ENCODE assay signal across 8 mouse cellular contexts in genomic region chr2:20547686-20548624, GRCm38 (mm10).
DNase-seq lines count a peak whose midpoint lies in the region; ATAC-seq lines count a peak whose summit lies in the region.

No protein-coding gene starts in this region.

- peak overlapping the region; percentile 60; the same call in 1 of the 2 replicates for H3K27ac ChIP-seq in embryonic facial prominence, embryonic 13.5 days
- peak overlapping the region; percentile 80 for H3K27ac ChIP-seq in kidney, embryonic 15.5 days

- H3K4me3 ChIP-seq in embryonic facial prominence, embryonic 13.5 days: peak overlapping the region; percentile 30
- peak overlapping the region; percentile 33 for H3K4me3 ChIP-seq in kidney, embryonic 15.5 days (replicated peaks)

- H3K27me3 ChIP-seq in embryonic facial prominence, embryonic 13.5 days: no peaks in the 10 kb centered on the region
- H3K27me3 ChIP-seq in kidney, embryonic 15.5 days: no peaks in the 10 kb centered on the region

- H3K4me2 ChIP-seq in embryonic facial prominence, embryonic 13.5 days: peak overlapping the region; percentile 57
- H3K4me2 ChIP-seq in kidney, embryonic 15.5 days: peak overlapping the region; percentile 53

- peak overlapping the region; percentile 46; the same call in 1 of the 2 replicates for H3K9ac ChIP-seq in embryonic facial prominence, embryonic 13.5 days
- H3K9ac ChIP-seq in kidney, embryonic 15.5 days: 0 out of 2 replicates have a peak overlapping the region, but pooled peaks have one; percentile 8

- peak; percentile 77 for DNase-seq in R1 (ENCODE audit: low read depth, low spot score)
- peak; percentile 26 for DNase-seq in mesoderm, embryonic 11.5 days (ENCODE audit: low read depth, low spot score)
- DNase-seq in urinary bladder, postnatal 36 days (ENCODE audit: low spot score in 2 of 2): no peak
- DNase-seq in MN1 (ENCODE audit: low spot score): no peak
- no peak for DNase-seq in adrenal gland, postnatal 14 days
- no peak for DNase-seq in frontal cortex, postnatal 25 days (ENCODE audit: low spot score in 2 of 2)

- peak; percentile 48; the same call in 1 of the 2 replicates for ATAC-seq in embryonic facial prominence, embryonic 13.5 days (ENCODE audit: insufficient number of reproducible peaks, insufficient read depth, low FRiP score, low TSS enrichment, low read depth)
- ATAC-seq in kidney, embryonic 15.5 days (replicated peaks; ENCODE audit: low FRiP score): peak; percentile 67

- 24% methylated on average over 18 of the region's 18 CpGs for whole genome bisulfite sequencing in embryonic facial prominence, embryonic 13.5 days
- WGBS in kidney, embryonic 15.5 days: 35% methylated on average over 18 of the region's 18 CpGs

- no peaks in the 10 kb centered on the region for H3K36me3 ChIP-seq in embryonic facial prominence, embryonic 13.5 days
- H3K36me3 ChIP-seq in kidney, embryonic 15.5 days: peaks cover 15% of the 10 kb centered on the region; the same call in 1 of the 2 replicates

- H3K9me3 ChIP-seq in embryonic facial prominence, embryonic 13.5 days: no peaks in the 10 kb centered on the region
- H3K9me3 ChIP-seq in kidney, embryonic 15.5 days (replicated peaks): no peaks in the 10 kb centered on the region

- peaks cover 30% of the 10 kb centered on the region for H3K4me1 ChIP-seq in embryonic facial prominence, embryonic 13.5 days
- peaks cover 39% of the 10 kb centered on the region for H3K4me1 ChIP-seq in kidney, embryonic 15.5 days

Comparison
In these comparisons a context has a peak if more than half of its experiments do, and no peak if none do; other contexts are left out.
1. DNase-seq: peak in R1 (single experiment) and mesoderm, embryonic 11.5 days (single experiment); none in urinary bladder, postnatal 36 days (0 of 2), MN1 (single experiment), adrenal gland, postnatal 14 days (single experiment) and frontal cortex, postnatal 25 days (0 of 2).